Mouse (Mus musculus) splenic B cell, adult 2 months (primary cell): ENCODE data around the gene Dscam.

Source experiments
- DNase-seq: peaks from one replicate; pipeline ENCODE4 v3.0.0-alpha.2; 2011; ENCODE audit warnings: low read depth, low spot score
- H3K27me3 ChIP-seq: 2 replicates; pipeline ENCODE4 v1.6.1; 2012; ENCODE audit warnings: mild to moderate bottlenecking, low read length, moderate library complexity, mixed read lengths; ENCODE audit not compliant: control insufficient read depth, poor library complexity, insufficient read depth, severe bottlenecking
- H3K36me3 ChIP-seq: 2 replicates; pipeline ENCODE4 v1.6.1; 2012; ENCODE audit warnings: mild to moderate bottlenecking, low read length, moderate library complexity, mixed read lengths; ENCODE audit not compliant: control insufficient read depth, poor library complexity, insufficient read depth, severe bottlenecking

Dscam gene

GRCm38 (mm10) chr16:97018304-97018703 is 152.2 kb downstream of the Dscam start:
- no peaks in the 10 kb centered on the region for H3K36me3 ChIP-seq
- DNase-seq = no peak

GRCm38 (mm10) chr16:97017171-97017738 is 153.3 kb downstream of the Dscam start:
- Histone ChIP-seq H3K36me3 (no peaks in the 10 kb centered on the region), H3K27me3 (no peaks in the 10 kb centered on the region)
- DNase-seq = no peak

More at GRCm38 (mm10) chr16:97018304-97018703, 152.2 kb downstream of the Dscam start:
- no peaks in the 10 kb centered on the region for H3K27me3 ChIP-seq

- no peaks in the 10 kb centered on the region for H3K36me3 ChIP-seq
- no peak for DNase-seq
- H3K27me3 ChIP-seq = no peaks in the 10 kb centered on the region
Measured at GRCm38 (mm10) chr16:97016244-97016850, 154.2 kb downstream of the Dscam start.

- Histone ChIP-seq H3K36me3 (no peaks in the 10 kb centered on the region), H3K27me3 (no peaks in the 10 kb centered on the region)
- DNase-seq = no peak
Measured at GRCm38 (mm10) chr16:97014343-97014742, 156.2 kb downstream of the Dscam start.

- DNase-seq = no peak
- Histone ChIP-seq H3K36me3 (no peaks in the 10 kb centered on the region), H3K27me3 (no peaks in the 10 kb centered on the region)
Measured at GRCm38 (mm10) chr16:97009116-97010055, 161.2 kb downstream of the Dscam start.

GRCm38 (mm10) chr16:97007892-97008527 is 162.5 kb downstream of the Dscam start:
- Histone ChIP-seq H3K36me3 (no peaks in the 10 kb centered on the region), H3K27me3 (no peaks in the 10 kb centered on the region)
- no peak for DNase-seq

- Histone ChIP-seq H3K27me3 (no peaks in the 10 kb centered on the region), H3K36me3 (no peaks in the 10 kb centered on the region)
- DNase-seq = no peak
Measured at GRCm38 (mm10) chr16:97006854-97007182, 163.7 kb downstream of the Dscam start.

- Histone ChIP-seq H3K27me3 (no peaks in the 10 kb centered on the region), H3K36me3 (no peaks in the 10 kb centered on the region)
- no peak for DNase-seq
Measured at GRCm38 (mm10) chr16:97006041-97006853, 164.3 kb downstream of the Dscam start.

- Histone ChIP-seq H3K36me3 (no peaks in the 10 kb centered on the region), H3K27me3 (no peaks in the 10 kb centered on the region)
- no peak for DNase-seq
Measured at GRCm38 (mm10) chr16:97003965-97004364, 166.6 kb downstream of the Dscam start.

- H3K36me3 ChIP-seq = no peaks in the 10 kb centered on the region
- no peaks in the 10 kb centered on the region for H3K27me3 ChIP-seq
- DNase-seq = no peak
Measured at GRCm38 (mm10) chr16:97002837-97003236, 167.7 kb downstream of the Dscam start.

- DNase-seq = no peak
- no peaks in the 10 kb centered on the region for H3K27me3 ChIP-seq
- no peaks in the 10 kb centered on the region for H3K36me3 ChIP-seq
Measured at GRCm38 (mm10) chr16:97002189-97002588, 168.4 kb downstream of the Dscam start.

- Histone ChIP-seq H3K27me3 (no peaks in the 10 kb centered on the region), H3K36me3 (no peaks in the 10 kb centered on the region)
- no peak for DNase-seq
Measured at GRCm38 (mm10) chr16:96996854-96997253, 173.7 kb downstream of the Dscam start.

- no peak for DNase-seq
- H3K27me3 ChIP-seq = no peaks in the 10 kb centered on the region
- no peaks in the 10 kb centered on the region for H3K36me3 ChIP-seq
Measured at GRCm38 (mm10) chr16:96995858-96996257, 174.7 kb downstream of the Dscam start.

GRCm38 (mm10) chr16:96987396-96987795 is 183.2 kb downstream of the Dscam start:
- DNase-seq = no peak
- H3K27me3 ChIP-seq = no peaks in the 10 kb centered on the region
- no peaks in the 10 kb centered on the region for H3K36me3 ChIP-seq
